Mouse (Mus musculus): Measurements from ENCODE around the gene Igsf23.

DNA sequence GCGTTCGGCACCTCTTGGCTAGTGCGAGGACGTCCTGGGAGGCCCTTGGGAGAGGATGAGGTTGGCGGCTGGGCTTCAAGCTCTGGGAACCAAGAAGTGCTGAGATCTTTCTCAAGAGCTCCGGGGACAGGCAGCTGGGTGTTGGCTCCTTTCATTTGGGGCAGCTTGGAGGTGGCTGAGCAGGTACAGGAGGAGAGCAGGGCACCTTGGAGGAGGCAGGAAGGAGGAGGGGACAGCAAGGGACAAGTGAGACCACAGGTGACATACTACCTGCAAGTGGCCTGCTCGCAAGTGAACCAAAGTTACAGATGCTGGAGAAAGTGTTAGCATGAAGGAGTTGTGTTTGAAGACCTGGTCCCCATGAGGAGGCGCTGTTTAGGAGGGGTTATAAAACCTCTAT, 5.8 kb downstream of the Igsf23 start:
- no peak for TF ChIP-seq CTCF (IDR thresholded peaks at IDR 0.05; ENCODE audit: low read depth)
- TF ChIP-seq EP300 (optimal IDR thresholded peaks at IDR 0.05), result no peak

Measured in stomach, postnatal 0 days (tissue).